Mouse (Mus musculus) testis, adult 2 months (tissue): ENCODE results near the gene Dusp11. TPM values are rescaled to one million over a fixed set of nuclear protein-coding genes. Genes with fewer than 3 reads are reported as not detected.
"Not testable (repeated sequence)": the region's sequence is repeated elsewhere in the genome, so short reads cannot be mapped to it uniquely, and the experiment has no call there.

Experiments used
- H3K27ac ChIP-seq: fragments of 200-500 bp; 2 replicates; pipeline ENCODE4 v1.5.1; 2012; ENCODE audit warnings: low read depth, low read length; ENCODE audit not compliant: control insufficient read depth, insufficient read depth
- H3K27me3 ChIP-seq: fragments of 200-500 bp; 2 replicates; pipeline ENCODE4 v1.6.1; 2012; ENCODE audit warnings: mild to moderate bottlenecking, low read length, moderate library complexity; ENCODE audit not compliant: control insufficient read depth, insufficient read depth
- H3K36me3 ChIP-seq: fragments of 200-500 bp; 2 replicates; pipeline ENCODE4 v1.6.1; 2012; ENCODE audit warnings: mild to moderate bottlenecking, low read length; ENCODE audit not compliant: control insufficient read depth, insufficient read depth
- H3K4me1 ChIP-seq: fragments of 200-500 bp; 2 replicates; pipeline ENCODE4 v1.6.1; 2012; ENCODE audit warnings: low read length; ENCODE audit not compliant: control insufficient read depth, insufficient read depth
- H3K4me3 ChIP-seq: fragments of 200-500 bp; 2 replicates; pipeline ENCODE4 v1.5.1; 2012; ENCODE audit warnings: low read depth, mild to moderate bottlenecking, low read length, moderate library complexity, mixed read lengths; ENCODE audit not compliant: control insufficient read depth
- CTCF ChIP-seq: fragments of 200-500 bp; IDR thresholded peaks from 2 replicates; pipeline ENCODE4 v1.5.1; 2012; ENCODE audit warnings: low read depth, mild to moderate bottlenecking, inconsistent platforms, low read length, moderate library complexity; ENCODE audit not compliant: control insufficient read depth, insufficient read depth, insufficient replicate concordance
- POLR2A ChIP-seq: fragments of 200-500 bp; IDR thresholded peaks from 2 replicates; pipeline ENCODE4 v1.6.1; 2012; ENCODE audit warnings: low read depth, mild to moderate bottlenecking, inconsistent platforms, low read length, moderate library complexity; ENCODE audit not compliant: control insufficient read depth
- polyA plus RNA-seq: library from polyadenylated mRNA; depleted of rRNA; stranded (reverse); fragments of >200 nt; gene quantifications from 2 replicates; pipeline ENCODE4 v1.2.3, GENCODE M21; 2012

The Dusp11 gene
- polyA plus RNA-seq, 1 experiment = 15.7 TPM

- Histone ChIP-seq H3K36me3 (peaks cover 3% of the 10 kb centered on the region; the same call in 1 of the 2 replicates), H3K27me3 (no peaks in the 10 kb centered on the region), H3K4me1 (no peaks in the 10 kb centered on the region), H3K27ac (no peak overlapping the region), H3K4me3 (no peak overlapping the region)
- TF ChIP-seq POLR2A (no peak), CTCF (no peak)
Measured at GRCm38 (mm10) chr6:85927476-85928464, 33.7 kb downstream of the Dusp11 start.

GRCm38 (mm10) chr6:85926709-85927108 lies 34.8 kb downstream of the Dusp11 start:
- no peak for TF ChIP-seq POLR2A
- TF ChIP-seq CTCF = no peak
- no peak overlapping the region for H3K4me3 ChIP-seq
- H3K4me1 ChIP-seq = no peaks in the 10 kb centered on the region
- no peaks in the 10 kb centered on the region for H3K27me3 ChIP-seq
- no peak overlapping the region for H3K27ac ChIP-seq
- H3K36me3 ChIP-seq = peaks cover 3% of the 10 kb centered on the region; the same call in 1 of the 2 replicates

GRCm38 (mm10) chr6:85923643-85924042 lies 37.8 kb downstream of the Dusp11 start:
- TF ChIP-seq POLR2A = no peak
- TF ChIP-seq CTCF = no peak
- Histone ChIP-seq H3K27me3 (no peaks in the 10 kb centered on the region), H3K4me1 (no peaks in the 10 kb centered on the region), H3K27ac (no peak overlapping the region), H3K4me3 (no peak overlapping the region), H3K36me3 (peaks cover 3% of the 10 kb centered on the region; the same call in 1 of the 2 replicates)

DNA sequence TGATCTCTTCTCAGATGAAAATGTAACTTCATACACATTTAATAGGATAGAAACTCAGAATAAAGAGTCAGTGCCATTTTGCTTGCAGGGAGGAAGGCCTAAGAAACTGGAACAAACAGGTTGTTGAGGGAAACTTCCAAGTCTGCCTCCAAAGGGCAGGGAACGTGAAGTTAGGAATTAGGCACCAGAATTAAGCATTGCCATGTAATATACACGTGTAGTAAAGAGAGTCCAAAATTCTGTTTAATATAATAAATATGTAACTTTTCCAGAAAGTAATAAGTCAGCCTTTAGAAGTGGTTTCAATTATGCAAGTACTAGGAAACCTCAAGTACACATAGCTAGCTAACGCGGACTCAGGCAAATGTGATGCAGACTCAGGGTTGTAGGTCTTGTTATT lies 42.1 kb downstream of the Dusp11 start:
- Histone ChIP-seq H3K4me3 (no peak overlapping the region), H3K4me1 (peaks cover 5% of the 10 kb centered on the region), H3K27me3 (no peaks in the 10 kb centered on the region), H3K36me3 (no peaks in the 10 kb centered on the region), H3K27ac (no peak overlapping the region)
- TF ChIP-seq CTCF (no peak), POLR2A (no peak)

GRCm38 (mm10) chr6:85918341-85918740 lies 43.1 kb downstream of the Dusp11 start:
- H3K27ac ChIP-seq, H3K4me1 ChIP-seq, H3K36me3 ChIP-seq, H3K27me3 ChIP-seq, H3K4me3 ChIP-seq: not testable (repeated sequence)

DNA sequence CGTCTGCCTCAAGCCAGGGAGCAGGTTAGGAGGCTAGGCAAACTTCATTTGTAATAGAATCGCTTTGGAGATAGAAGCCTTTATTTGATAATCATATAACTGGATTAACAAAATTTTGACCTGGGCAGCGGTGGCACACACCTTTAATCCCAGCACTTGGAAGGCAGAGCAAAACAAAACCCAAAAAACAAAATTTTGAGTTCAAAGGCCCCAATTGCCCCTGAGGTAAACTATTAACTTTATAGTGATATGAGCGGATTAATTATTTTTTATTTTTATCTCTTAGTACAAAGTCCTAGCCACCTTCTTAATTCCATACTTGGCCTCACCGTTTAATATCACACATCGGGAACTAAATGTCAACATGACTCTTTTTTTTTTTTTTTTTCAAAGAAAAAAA lies 44.9 kb downstream of the Dusp11 start:
- H3K4me3 ChIP-seq = peak overlapping the region; percentile 93; the same call in 1 of the 2 replicates
- no peaks in the 10 kb centered on the region for H3K27me3 ChIP-seq
- H3K27ac ChIP-seq = peak overlapping the region; percentile 65; the same call in 1 of the 2 replicates
- no peak for TF ChIP-seq POLR2A
- TF ChIP-seq CTCF = no peak
- no peaks in the 10 kb centered on the region for H3K36me3 ChIP-seq
- H3K4me1 ChIP-seq = peaks cover 5% of the 10 kb centered on the region

GRCm38 (mm10) chr6:85915539-85916513 lies 45.6 kb downstream of the Dusp11 start, which contains the start of gene Nat8f1:
Nat8f1 (minus strand) TSS chr6:85915687.
- TF ChIP-seq POLR2A (peak; percentile 40; the same call in 1 of the 2 replicates), CTCF (peak; percentile 53)
- Histone ChIP-seq H3K4me3 (peak within 1 kb of the TSS; percentile 93), H3K27ac (peak within 1 kb of the TSS; percentile 75)
- H3K36me3 ChIP-seq, H3K27me3 ChIP-seq, H3K4me1 ChIP-seq: not testable (repeated sequence)
